Mouse (Mus musculus): ENCODE data around the gene Sik2. TPM values are rescaled to one million over a fixed set of nuclear protein-coding genes. Genes with fewer than 3 reads are reported as not detected.

The Sik2 gene
- polyA plus RNA-seq, 1 experiment from 2014 or later, result 16.1 TPM

DNA sequence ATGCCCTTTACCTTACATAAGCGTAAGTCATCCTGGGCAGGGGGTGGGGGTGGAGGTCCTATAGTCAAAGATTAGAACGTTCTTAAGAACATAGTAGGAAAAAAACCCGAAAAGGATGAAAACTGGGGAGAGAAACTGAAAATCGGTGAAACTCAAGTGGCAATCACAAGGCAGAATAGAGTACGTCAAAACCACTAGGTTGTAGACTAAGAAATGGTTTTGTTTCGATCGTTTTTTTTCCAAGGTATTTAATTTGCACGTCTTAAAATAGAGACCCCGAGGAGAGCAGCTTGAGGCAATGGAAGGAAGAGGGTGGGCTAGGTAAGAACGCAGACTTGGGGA, 1.2 kb downstream of the Sik2 start:
- no peak overlapping the region for H3K27ac ChIP-seq (ENCODE audit: low read depth, low read length)
- H3K27me3 ChIP-seq (ENCODE audit: control insufficient read depth, insufficient read depth, low read length), result no peaks in the 10 kb centered on the region
- WGBS, result 13% methylated on average over 10 of the region's 10 CpGs
- H3K4me1 ChIP-seq (ENCODE audit: control insufficient read depth, insufficient read depth, low read length), result peaks cover 5% of the 10 kb centered on the region; the same call in 1 of the 2 replicates
- no peak for ATAC-seq (ENCODE audit: low read depth)
- H3K9me3 ChIP-seq (ENCODE audit: control insufficient read depth, low read length), result no peaks in the 10 kb centered on the region
- H3K4me3 ChIP-seq (ENCODE audit: low read depth, low read length), result peak overlapping the region; percentile 89
- no peaks in the 10 kb centered on the region for H3K36me3 ChIP-seq (ENCODE audit: control insufficient read depth, insufficient read depth, low read length)
- peak overlapping the region; percentile 86 for H3K9ac ChIP-seq (replicated peaks; ENCODE audit: low read depth, low read length)
- peak overlapping the region; percentile 73 for H3K4me2 ChIP-seq (ENCODE audit: low read depth, low read length)

DNA sequence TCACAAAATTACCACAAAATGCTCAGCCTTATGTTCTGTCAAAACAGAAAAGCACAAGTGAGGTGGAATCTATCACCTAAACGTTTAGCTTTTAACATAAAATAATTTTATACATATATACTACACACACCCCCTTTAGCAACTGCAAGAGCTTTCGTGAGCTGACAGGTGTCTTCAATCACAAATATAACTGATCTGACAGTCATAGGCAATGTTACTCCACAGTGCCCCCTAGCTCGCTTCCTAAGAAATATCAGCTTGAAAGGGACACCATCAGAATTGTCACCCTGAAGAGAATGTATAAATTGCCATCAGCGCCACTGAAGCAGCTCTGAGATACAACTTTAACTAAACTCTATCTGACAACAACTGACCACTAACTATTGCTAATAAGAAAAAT, 2.0 kb downstream of the Sik2 start:
- Histone ChIP-seq H3K36me3 (ENCODE audit: control insufficient read depth, insufficient read depth, low read length) (no peaks in the 10 kb centered on the region), H3K9me3 (ENCODE audit: control insufficient read depth, low read length) (no peaks in the 10 kb centered on the region), H3K27me3 (ENCODE audit: control insufficient read depth, insufficient read depth, low read length) (no peaks in the 10 kb centered on the region), H3K27ac (ENCODE audit: low read depth, low read length) (no peak overlapping the region), H3K4me1 (ENCODE audit: control insufficient read depth, insufficient read depth, low read length) (peaks cover 5% of the 10 kb centered on the region; the same call in 1 of the 2 replicates), H3K4me2 (ENCODE audit: low read depth, low read length) (peak overlapping the region; percentile 21), H3K9ac (replicated peaks; ENCODE audit: low read depth, low read length) (no peak overlapping the region), H3K4me3 (ENCODE audit: low read depth, low read length) (peak overlapping the region; percentile 4; the same call in 1 of the 2 replicates)
- WGBS, result 6% methylated on average over 4 of the region's 4 CpGs
- ATAC-seq (ENCODE audit: low read depth), result no peak

DNA sequence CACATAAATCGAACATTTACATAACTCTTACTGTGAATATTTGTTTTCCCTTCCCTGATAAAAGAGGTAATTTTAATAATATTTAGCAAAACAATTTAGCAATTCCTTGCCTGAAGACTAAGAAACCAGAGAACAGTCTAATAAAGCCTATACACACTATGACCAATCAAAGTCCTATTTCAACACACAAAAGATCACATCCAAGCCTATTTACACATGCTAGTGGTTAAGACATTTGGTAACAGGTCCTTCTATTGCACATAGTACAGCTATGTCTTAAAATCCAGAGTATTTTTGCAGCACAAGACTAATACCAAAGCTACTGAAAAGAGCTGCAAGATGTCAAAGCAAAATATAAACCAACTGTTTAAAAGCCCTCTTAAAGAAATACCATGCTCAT, 4.8 kb downstream of the Sik2 start:
- WGBS, result 89% methylated on average over 1 of the region's 1 CpGs
- Histone ChIP-seq H3K27me3 (ENCODE audit: control insufficient read depth, insufficient read depth, low read length) (no peaks in the 10 kb centered on the region), H3K9me3 (ENCODE audit: control insufficient read depth, low read length) (no peaks in the 10 kb centered on the region), H3K9ac (replicated peaks; ENCODE audit: low read depth, low read length) (no peak overlapping the region), H3K27ac (ENCODE audit: low read depth, low read length) (no peak overlapping the region), H3K36me3 (ENCODE audit: control insufficient read depth, insufficient read depth, low read length) (no peaks in the 10 kb centered on the region), H3K4me1 (ENCODE audit: control insufficient read depth, insufficient read depth, low read length) (peaks cover 5% of the 10 kb centered on the region; the same call in 1 of the 2 replicates), H3K4me2 (ENCODE audit: low read depth, low read length) (no peak overlapping the region), H3K4me3 (ENCODE audit: low read depth, low read length) (no peak overlapping the region)
- no peak for ATAC-seq (ENCODE audit: low read depth)

DNA sequence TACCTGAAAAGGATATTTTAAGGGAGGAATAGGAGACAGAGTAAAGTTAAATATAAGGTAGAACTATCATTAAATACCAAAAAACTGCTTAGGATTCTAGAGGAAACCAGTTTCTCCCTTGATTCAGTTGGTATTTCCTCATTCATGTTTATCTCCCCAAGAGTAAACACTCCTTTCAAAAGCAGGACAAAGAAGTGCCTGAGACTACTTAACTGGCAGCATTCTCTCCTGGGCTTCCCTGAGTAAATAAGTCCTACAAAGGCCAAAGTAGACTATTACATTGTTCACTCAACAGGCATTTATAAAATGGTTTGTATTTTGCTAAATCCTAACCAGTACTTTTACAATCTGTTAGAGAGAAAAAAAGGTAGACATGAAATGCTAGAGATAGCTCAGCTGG, 22.2 kb downstream of the Sik2 start:
- Histone ChIP-seq H3K4me1 (ENCODE audit: control insufficient read depth, insufficient read depth, low read length) (peaks cover 5% of the 10 kb centered on the region; the same call in 1 of the 2 replicates), H3K4me3 (ENCODE audit: low read depth, low read length) (no peak overlapping the region), H3K9ac (replicated peaks; ENCODE audit: low read depth, low read length) (no peak overlapping the region), H3K36me3 (ENCODE audit: control insufficient read depth, insufficient read depth, low read length) (no peaks in the 10 kb centered on the region), H3K9me3 (ENCODE audit: control insufficient read depth, low read length) (no peaks in the 10 kb centered on the region), H3K27ac (ENCODE audit: low read depth, low read length) (no peak overlapping the region), H3K4me2 (ENCODE audit: low read depth, low read length) (no peak overlapping the region), H3K27me3 (ENCODE audit: control insufficient read depth, insufficient read depth, low read length) (no peaks in the 10 kb centered on the region)
- no peak for ATAC-seq (ENCODE audit: low read depth)

DNA sequence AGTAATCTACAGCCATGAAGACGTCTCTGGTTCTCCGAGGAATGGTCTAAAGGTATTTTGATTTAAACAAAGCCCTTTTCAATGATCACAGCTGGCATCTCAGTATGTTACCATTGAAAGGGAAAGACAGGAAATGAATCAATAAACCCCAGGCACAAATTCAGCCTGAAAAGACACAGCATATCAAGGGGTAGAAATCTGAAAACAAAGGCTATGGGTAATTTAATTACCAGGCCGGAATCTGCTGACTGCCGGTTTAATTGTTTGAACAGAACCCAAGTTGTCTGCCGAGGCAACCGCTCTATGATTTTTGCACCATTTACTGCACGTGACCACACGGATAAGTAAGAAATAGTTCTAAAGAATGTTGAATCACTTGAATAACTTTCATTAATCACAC, 22.8 kb downstream of the Sik2 start:
- H3K27ac ChIP-seq (ENCODE audit: low read depth, low read length), result no peak overlapping the region
- no peaks in the 10 kb centered on the region for H3K36me3 ChIP-seq (ENCODE audit: control insufficient read depth, insufficient read depth, low read length)
- no peak for ATAC-seq (ENCODE audit: low read depth)
- no peaks in the 10 kb centered on the region for H3K9me3 ChIP-seq (ENCODE audit: control insufficient read depth, low read length)
- no peak overlapping the region for H3K4me3 ChIP-seq (ENCODE audit: low read depth, low read length)
- no peak overlapping the region for H3K4me2 ChIP-seq (ENCODE audit: low read depth, low read length)
- H3K9ac ChIP-seq (replicated peaks; ENCODE audit: low read depth, low read length), result no peak overlapping the region
- H3K27me3 ChIP-seq (ENCODE audit: control insufficient read depth, insufficient read depth, low read length), result no peaks in the 10 kb centered on the region
- peaks cover 5% of the 10 kb centered on the region; the same call in 1 of the 2 replicates for H3K4me1 ChIP-seq (ENCODE audit: control insufficient read depth, insufficient read depth, low read length)
- 7% methylated on average over 8 of the region's 8 CpGs for WGBS

DNA sequence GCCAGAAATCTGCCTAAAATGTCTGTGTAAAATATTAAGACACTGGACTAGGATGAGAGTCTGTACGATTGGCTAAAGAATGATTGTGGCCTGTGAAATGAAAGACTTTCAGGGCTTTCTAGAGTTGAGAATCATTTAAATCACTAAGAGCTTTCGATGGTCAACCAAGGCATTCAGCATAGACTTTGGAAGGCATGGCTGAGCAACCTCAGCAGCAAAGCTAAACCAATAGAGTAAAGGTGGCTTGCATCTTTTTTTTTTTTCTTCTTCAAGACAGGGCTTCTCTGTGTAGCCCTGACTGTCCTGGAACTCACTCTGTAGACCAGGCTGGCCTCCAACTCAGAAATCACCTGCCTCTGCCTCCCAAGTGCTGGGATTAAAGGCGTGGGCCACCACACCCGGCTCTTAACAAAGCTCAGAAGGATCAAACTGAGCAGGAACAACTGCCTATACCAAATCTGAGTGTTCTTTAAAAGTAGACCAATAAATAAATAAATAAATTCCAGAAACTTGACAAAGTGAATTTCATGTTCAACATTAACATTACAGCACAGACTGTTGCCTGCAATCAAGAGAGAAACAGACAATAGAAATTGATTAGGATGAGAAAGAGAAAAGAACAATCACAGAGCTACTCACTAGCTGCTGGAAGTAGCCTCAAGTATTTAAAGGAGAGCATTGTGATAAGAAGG, 27.2 kb downstream of the Sik2 start:
- Histone ChIP-seq H3K9me3 (ENCODE audit: control insufficient read depth, low read length) (no peaks in the 10 kb centered on the region), H3K27me3 (ENCODE audit: control insufficient read depth, insufficient read depth, low read length) (no peaks in the 10 kb centered on the region), H3K4me2 (ENCODE audit: low read depth, low read length) (no peak overlapping the region), H3K27ac (ENCODE audit: low read depth, low read length) (no peak overlapping the region), H3K9ac (replicated peaks; ENCODE audit: low read depth, low read length) (no peak overlapping the region), H3K4me3 (ENCODE audit: low read depth, low read length) (no peak overlapping the region), H3K4me1 (ENCODE audit: control insufficient read depth, insufficient read depth, low read length) (peaks cover 5% of the 10 kb centered on the region; the same call in 1 of the 2 replicates), H3K36me3 (ENCODE audit: control insufficient read depth, insufficient read depth, low read length) (no peaks in the 10 kb centered on the region)
- WGBS, result 88% methylated on average over 4 of the region's 4 CpGs
- ATAC-seq (ENCODE audit: low read depth), result no peak

DNA sequence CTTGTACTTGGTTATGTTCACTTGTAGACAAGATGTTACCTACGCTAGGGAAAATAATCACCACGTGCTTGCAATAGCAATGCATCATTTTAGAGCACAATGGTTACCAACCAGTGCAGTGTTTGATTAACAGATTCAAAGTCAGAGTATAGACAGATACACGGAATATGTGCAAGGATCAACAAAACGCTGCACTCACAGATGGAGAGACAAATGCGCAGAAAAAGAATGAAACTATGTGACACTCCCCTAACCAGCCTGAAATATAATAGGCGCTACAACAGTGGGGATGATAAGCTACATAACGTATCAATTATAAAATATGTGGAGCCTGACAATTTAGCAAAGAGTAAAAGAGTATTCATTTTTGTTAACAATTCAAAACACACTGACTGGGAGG, 34.2 kb downstream of the Sik2 start:
- Histone ChIP-seq H3K27me3 (ENCODE audit: control insufficient read depth, insufficient read depth, low read length) (no peaks in the 10 kb centered on the region), H3K4me1 (ENCODE audit: control insufficient read depth, insufficient read depth, low read length) (no peaks in the 10 kb centered on the region), H3K36me3 (ENCODE audit: control insufficient read depth, insufficient read depth, low read length) (no peaks in the 10 kb centered on the region), H3K4me3 (ENCODE audit: low read depth, low read length) (no peak overlapping the region), H3K27ac (ENCODE audit: low read depth, low read length) (no peak overlapping the region), H3K9ac (replicated peaks; ENCODE audit: low read depth, low read length) (no peak overlapping the region), H3K9me3 (ENCODE audit: control insufficient read depth, low read length) (no peaks in the 10 kb centered on the region), H3K4me2 (ENCODE audit: low read depth, low read length) (no peak overlapping the region)
- 83% methylated on average over 7 of the region's 7 CpGs for WGBS
- no peak for ATAC-seq (ENCODE audit: low read depth)

DNA sequence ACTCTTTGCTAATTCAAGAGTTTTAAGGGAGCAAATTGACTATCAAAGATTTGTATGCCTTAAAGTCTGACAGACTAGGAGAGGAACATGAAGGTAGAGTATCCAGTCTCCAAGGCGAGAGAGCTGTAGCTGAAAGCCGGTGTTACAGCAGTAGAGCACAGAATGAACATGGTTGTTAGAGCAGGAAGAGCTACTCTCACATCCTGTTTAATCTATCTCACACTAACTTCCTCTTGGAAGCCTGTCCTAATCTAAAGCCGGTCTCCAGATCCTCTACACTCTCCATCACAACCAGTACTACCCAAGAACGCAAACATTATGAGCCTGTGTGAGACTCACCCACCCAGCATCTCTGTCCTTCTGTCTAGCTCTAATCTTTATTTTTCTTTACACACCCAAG, 38.5 kb downstream of the Sik2 start:
- H3K36me3 ChIP-seq (ENCODE audit: control insufficient read depth, insufficient read depth, low read length), result no peaks in the 10 kb centered on the region
- no peak for ATAC-seq (ENCODE audit: low read depth)
- 92% methylated on average over 4 of the region's 4 CpGs for WGBS
- no peak overlapping the region for H3K4me3 ChIP-seq (ENCODE audit: low read depth, low read length)
- H3K9me3 ChIP-seq (ENCODE audit: control insufficient read depth, low read length), result no peaks in the 10 kb centered on the region
- no peaks in the 10 kb centered on the region for H3K4me1 ChIP-seq (ENCODE audit: control insufficient read depth, insufficient read depth, low read length)
- no peaks in the 10 kb centered on the region for H3K27me3 ChIP-seq (ENCODE audit: control insufficient read depth, insufficient read depth, low read length)
- H3K4me2 ChIP-seq (ENCODE audit: low read depth, low read length), result no peak overlapping the region
- H3K9ac ChIP-seq (replicated peaks; ENCODE audit: low read depth, low read length), result no peak overlapping the region
- H3K27ac ChIP-seq (ENCODE audit: low read depth, low read length), result no peak overlapping the region

DNA sequence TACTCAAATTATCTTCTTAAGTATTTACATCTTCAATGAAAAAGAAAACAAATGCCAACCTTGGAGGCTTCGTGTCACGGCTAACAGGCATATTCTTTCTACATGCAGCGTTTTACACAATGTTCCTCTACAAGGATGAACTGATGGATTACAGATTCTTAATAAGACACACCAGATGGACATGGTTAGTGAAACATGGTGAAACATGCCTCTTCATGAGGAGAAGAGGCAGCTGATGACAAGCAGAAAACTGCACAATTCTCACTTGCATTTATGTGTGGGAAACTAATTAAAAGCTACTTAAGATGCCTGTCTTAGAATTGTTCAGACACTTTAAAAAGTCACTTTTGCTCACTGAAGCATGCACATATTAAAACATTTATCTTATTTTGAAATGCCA, 39.6 kb downstream of the Sik2 start:
- no peak for ATAC-seq (ENCODE audit: low read depth)
- H3K27ac ChIP-seq (ENCODE audit: low read depth, low read length), result no peak overlapping the region

More for the DNA sequence above, 39.6 kb downstream of the Sik2 start:
- Histone ChIP-seq H3K4me2 (ENCODE audit: low read depth, low read length) (no peak overlapping the region), H3K9me3 (ENCODE audit: control insufficient read depth, low read length) (no peaks in the 10 kb centered on the region), H3K36me3 (ENCODE audit: control insufficient read depth, insufficient read depth, low read length) (no peaks in the 10 kb centered on the region), H3K4me3 (ENCODE audit: low read depth, low read length) (no peak overlapping the region), H3K4me1 (ENCODE audit: control insufficient read depth, insufficient read depth, low read length) (no peaks in the 10 kb centered on the region), H3K9ac (replicated peaks; ENCODE audit: low read depth, low read length) (no peak overlapping the region), H3K27me3 (ENCODE audit: control insufficient read depth, insufficient read depth, low read length) (no peaks in the 10 kb centered on the region)
- 90% methylated on average over 3 of the region's 3 CpGs for WGBS

Measured in neural tube, embryonic 14.5 days (tissue).